Mouse (Mus musculus): ENCODE measurements at regions not wholly inside any gene's neighbourhood (a gene's known extent, or its start where the extent isn't known, plus 50 kb on each side); places are given as distances from the start of the nearest gene placed in this dataset.
A peak's percentile ranks its signal among the peaks of the same experiment; 100 is the strongest.

DNA sequence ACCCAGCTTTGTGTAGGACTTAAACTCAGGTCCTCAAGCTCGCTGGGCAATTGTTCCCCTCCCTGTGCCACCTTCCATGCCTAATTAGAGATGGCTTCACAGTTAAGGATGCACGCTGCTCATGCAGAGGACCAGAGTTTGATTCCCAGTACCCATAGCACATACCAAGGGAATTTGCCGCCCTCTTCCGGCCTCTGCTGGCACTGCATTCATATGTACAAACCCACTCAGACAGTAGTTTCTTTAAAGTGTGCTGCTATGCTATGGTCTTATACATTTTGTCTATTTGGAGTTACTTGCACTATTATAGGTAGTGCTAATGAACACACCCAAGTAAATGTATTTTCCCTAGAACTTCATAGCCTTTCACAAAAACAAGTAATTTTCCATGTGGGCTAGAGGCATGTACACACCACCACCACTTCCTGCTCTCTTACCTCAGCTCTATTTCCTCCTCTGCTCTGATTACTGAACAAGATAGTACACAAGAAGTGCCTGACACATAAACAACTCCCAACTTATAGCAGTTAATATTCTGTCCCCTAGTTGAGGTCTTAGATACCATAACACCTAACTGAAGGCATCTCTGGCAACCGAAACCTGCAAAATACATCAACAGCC, 57.4 kb upstream of the Clint1 start:
- no peak overlapping the region for H3K4me2 ChIP-seq (replicated peaks)

DNA sequence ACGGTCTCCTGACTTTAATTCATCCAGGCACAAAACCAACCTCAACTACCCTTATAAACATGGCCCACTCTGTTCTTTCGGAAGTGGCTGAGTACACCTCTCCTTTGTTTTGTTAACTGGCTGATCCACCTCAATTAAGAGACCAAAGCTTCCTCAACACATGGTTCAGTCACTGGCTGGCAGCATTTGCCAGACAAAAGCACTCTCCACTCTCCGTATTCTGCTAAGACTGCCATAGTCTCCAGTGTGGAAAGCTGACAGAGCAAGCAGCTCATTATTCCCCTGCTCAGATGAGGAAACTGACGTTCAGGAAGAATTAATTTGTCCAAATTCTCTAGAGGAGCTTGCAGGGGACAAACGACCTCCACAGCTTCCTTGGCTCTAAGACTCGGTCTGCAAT, 56.5 kb upstream of the Clint1 start:
- ATAC-seq (ENCODE audit: low FRiP score, low read depth) = no peak
- Histone ChIP-seq H3K27me3 (no peaks in the 10 kb centered on the region), H3K36me3 (no peaks in the 10 kb centered on the region), H3K4me1 (peaks cover 8% of the 10 kb centered on the region), H3K9me3 (no peaks in the 10 kb centered on the region), H3K4me3 (no peak overlapping the region), H3K27ac (replicated peaks) (0 out of 2 replicates have a peak overlapping the region, but pooled peaks have one; percentile 6), H3K9ac (replicated peaks) (no peak overlapping the region), H3K4me2 (replicated peaks) (no peak overlapping the region)
- 36% methylated on average over 6 of the region's 6 CpGs for WGBS

More for the DNA sequence above, 57.4 kb upstream of the Clint1 start:
- Histone ChIP-seq H3K27me3 (no peaks in the 10 kb centered on the region), H3K27ac (replicated peaks) (no peak overlapping the region), H3K9ac (replicated peaks) (no peak overlapping the region), H3K4me3 (no peak overlapping the region), H3K9me3 (no peaks in the 10 kb centered on the region), H3K36me3 (no peaks in the 10 kb centered on the region), H3K4me1 (peaks cover 8% of the 10 kb centered on the region)
- WGBS = 78% methylated on average over 5 of the region's 5 CpGs
- ATAC-seq (ENCODE audit: low FRiP score, low read depth) = no peak

DNA sequence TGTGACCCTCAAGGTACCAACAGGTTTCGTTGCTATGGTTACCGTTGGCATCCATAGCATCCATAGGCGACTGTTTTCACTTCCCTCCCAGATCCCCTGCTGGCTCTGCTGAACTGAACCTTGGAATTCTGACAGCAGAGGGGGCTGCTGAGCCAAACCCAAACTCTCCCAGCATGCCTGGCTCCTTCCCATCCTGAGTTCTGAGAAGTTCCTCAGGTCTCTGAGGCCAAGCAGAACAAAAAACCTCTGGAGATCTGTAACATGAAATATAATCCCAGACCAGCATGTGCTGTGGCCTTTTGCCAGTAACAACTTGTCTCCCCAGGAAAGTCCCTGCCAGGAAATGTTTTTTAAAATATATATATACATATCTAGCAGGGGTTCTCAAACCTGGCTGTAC, 56.1 kb upstream of the Clint1 start:
- ATAC-seq (ENCODE audit: low FRiP score, low read depth) = no peak

DNA sequence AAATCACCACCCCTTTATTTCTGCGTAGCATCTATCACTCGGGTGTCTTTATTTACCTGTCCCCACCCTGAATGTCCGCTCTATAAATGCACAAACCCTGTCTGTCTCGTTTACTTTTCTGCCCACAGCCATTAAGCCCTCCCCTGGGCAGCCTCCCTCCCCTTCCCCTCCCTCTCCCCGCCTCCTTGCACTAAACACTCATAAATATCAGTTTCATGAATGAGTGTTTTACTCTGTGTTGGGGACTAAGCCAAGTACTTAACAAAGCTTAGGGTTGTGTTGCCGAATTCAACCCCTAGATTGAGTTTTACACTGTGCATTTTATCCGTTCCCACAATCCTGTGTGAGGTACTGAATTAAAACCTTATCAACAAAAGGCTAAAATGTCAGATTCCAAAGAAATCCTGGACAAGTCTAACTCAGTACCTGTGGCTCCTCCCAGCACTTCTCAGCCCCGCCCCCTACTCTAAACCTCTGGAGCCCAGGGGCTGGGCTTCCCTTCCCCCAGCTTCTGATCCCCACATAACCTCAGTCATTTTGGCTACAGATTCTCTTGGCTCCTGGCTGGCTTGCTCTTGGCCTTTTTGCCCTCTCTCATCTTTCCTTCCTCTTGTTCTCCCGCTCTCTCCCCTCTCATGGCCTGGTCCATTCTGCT, 52.0 kb upstream of the Clint1 start:
- Histone ChIP-seq H3K27ac (replicated peaks) (no peak overlapping the region), H3K27me3 (no peaks in the 10 kb centered on the region), H3K9ac (replicated peaks) (no peak overlapping the region), H3K4me2 (replicated peaks) (no peak overlapping the region), H3K4me3 (no peak overlapping the region), H3K36me3 (no peaks in the 10 kb centered on the region), H3K4me1 (peaks cover 4% of the 10 kb centered on the region), H3K9me3 (no peaks in the 10 kb centered on the region)
- 26% methylated on average over 9 of the region's 9 CpGs for WGBS
- no peak for ATAC-seq (ENCODE audit: low FRiP score, low read depth)

More for the DNA sequence above, 56.1 kb upstream of the Clint1 start:
- Histone ChIP-seq H3K27me3 (no peaks in the 10 kb centered on the region), H3K4me3 (no peak overlapping the region), H3K4me2 (replicated peaks) (no peak overlapping the region), H3K9me3 (no peaks in the 10 kb centered on the region), H3K27ac (replicated peaks) (no peak overlapping the region), H3K36me3 (no peaks in the 10 kb centered on the region), H3K9ac (replicated peaks) (no peak overlapping the region), H3K4me1 (peaks cover 4% of the 10 kb centered on the region)
- 19% methylated on average over 3 of the region's 3 CpGs for WGBS
